Mouse (Mus musculus): ENCODE measurements around the gene Epha6. TPM values are rescaled to one million over a fixed set of nuclear protein-coding genes. Genes with fewer than 3 reads are reported as not detected.

The Epha6 gene
- polyA plus RNA-seq, 1 experiment from 2014 or later: 1.6 TPM

DNA sequence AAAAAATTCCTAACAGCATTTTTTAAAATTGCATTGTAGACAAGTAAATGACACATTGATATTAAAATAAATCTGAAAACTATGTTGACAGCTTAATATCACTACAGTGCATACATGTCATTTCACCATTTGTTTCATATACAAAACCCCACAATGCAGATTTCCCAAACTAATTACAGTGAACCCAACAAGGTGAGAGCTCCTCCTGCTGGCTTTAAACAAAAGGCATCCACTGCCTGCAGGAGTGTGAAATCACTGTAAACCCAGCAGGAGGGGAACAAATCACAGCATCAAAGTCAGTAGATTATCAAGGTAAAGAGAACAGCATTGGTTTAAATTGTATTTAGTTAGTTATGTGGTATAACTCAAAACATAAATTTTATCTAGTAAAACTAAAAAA is 67.1 kb downstream of the Epha6 start:
- no peaks in the 10 kb centered on the region for H3K27me3 ChIP-seq (replicated peaks; ENCODE audit: control insufficient read depth, insufficient read depth, low read length)
- DNase-seq (ENCODE audit: low spot score) (peak; percentile 80), ATAC-seq (peak; percentile 79)
- no peaks in the 10 kb centered on the region for H3K4me1 ChIP-seq (ENCODE audit: control insufficient read depth, insufficient read depth, low read length)
- H3K9ac ChIP-seq (ENCODE audit: low read length): no peak overlapping the region
- no peaks in the 10 kb centered on the region for H3K36me3 ChIP-seq (ENCODE audit: control insufficient read depth, insufficient read depth, low read length)
- no peak overlapping the region for H3K4me3 ChIP-seq (ENCODE audit: low read depth, low read length)
- no peak overlapping the region for H3K4me2 ChIP-seq (ENCODE audit: low read length)
- H3K27ac ChIP-seq (ENCODE audit: low read depth, low read length): no peak overlapping the region
- no peaks in the 10 kb centered on the region for H3K9me3 ChIP-seq (replicated peaks; ENCODE audit: control insufficient read depth, low read length)

DNA sequence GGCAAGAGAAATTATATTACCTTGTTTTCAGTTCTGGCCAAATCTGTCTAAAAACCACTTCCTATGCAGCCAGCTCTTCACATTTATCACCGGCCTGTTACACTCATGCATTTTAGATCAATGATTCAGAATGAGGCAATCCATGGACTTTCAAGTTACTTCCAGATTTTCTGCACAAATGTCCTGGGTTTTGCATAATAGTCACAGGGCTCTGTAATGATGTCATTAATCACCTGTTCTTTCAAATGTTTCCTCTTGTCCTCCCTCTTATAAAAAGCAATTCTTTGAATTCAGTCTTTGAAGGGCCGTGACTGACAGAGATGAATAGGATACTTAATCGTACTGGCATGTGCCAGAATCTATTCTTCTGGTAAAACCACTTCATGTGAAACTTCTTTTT is 95.6 kb downstream of the Epha6 start:
- H3K4me3 ChIP-seq (ENCODE audit: low read depth, low read length): no peak overlapping the region
- H3K9me3 ChIP-seq (replicated peaks; ENCODE audit: control insufficient read depth, low read length): no peaks in the 10 kb centered on the region
- H3K27me3 ChIP-seq (replicated peaks; ENCODE audit: control insufficient read depth, insufficient read depth, low read length): no peaks in the 10 kb centered on the region
- ATAC-seq (0 out of 2 replicates have a peak, but pooled peaks have one; percentile 15), DNase-seq (ENCODE audit: low spot score) (peak; percentile 4)
- no peaks in the 10 kb centered on the region for H3K36me3 ChIP-seq (ENCODE audit: control insufficient read depth, insufficient read depth, low read length)
- H3K9ac ChIP-seq (ENCODE audit: low read length): no peak overlapping the region
- no peaks in the 10 kb centered on the region for H3K4me1 ChIP-seq (ENCODE audit: control insufficient read depth, insufficient read depth, low read length)
- no peak overlapping the region for H3K4me2 ChIP-seq (ENCODE audit: low read length)
- WGBS: 7% methylated on average over 3 of the region's 3 CpGs
- no peak overlapping the region for H3K27ac ChIP-seq (ENCODE audit: low read depth, low read length)

GRCm38 (mm10) chr16:60499567-60499966 is 105.8 kb downstream of the Epha6 start:
- H3K4me3 ChIP-seq (ENCODE audit: low read depth, low read length): no peak overlapping the region
- no peak overlapping the region for H3K27ac ChIP-seq (ENCODE audit: low read depth, low read length)
- no peak overlapping the region for H3K9ac ChIP-seq (ENCODE audit: low read length)
- ATAC-seq (no peak), DNase-seq (ENCODE audit: low spot score) (no peak)
- H3K4me2 ChIP-seq (ENCODE audit: low read length): no peak overlapping the region
- 98% methylated on average over 1 of the region's 1 CpGs for WGBS
- H3K36me3 ChIP-seq (ENCODE audit: control insufficient read depth, insufficient read depth, low read length): no peaks in the 10 kb centered on the region
- H3K4me1 ChIP-seq (ENCODE audit: control insufficient read depth, insufficient read depth, low read length): no peaks in the 10 kb centered on the region
- no peaks in the 10 kb centered on the region for H3K27me3 ChIP-seq (replicated peaks; ENCODE audit: control insufficient read depth, insufficient read depth, low read length)
- no peaks in the 10 kb centered on the region for H3K9me3 ChIP-seq (replicated peaks; ENCODE audit: control insufficient read depth, low read length)

GRCm38 (mm10) chr16:60475776-60476175 is 129.6 kb downstream of the Epha6 start:
- H3K9me3 ChIP-seq (replicated peaks; ENCODE audit: control insufficient read depth, low read length): no peaks in the 10 kb centered on the region
- H3K4me1 ChIP-seq (ENCODE audit: control insufficient read depth, insufficient read depth, low read length): no peaks in the 10 kb centered on the region
- ATAC-seq (no peak), DNase-seq (ENCODE audit: low spot score) (no peak)
- H3K4me2 ChIP-seq (ENCODE audit: low read length): no peak overlapping the region
- H3K4me3 ChIP-seq (ENCODE audit: low read depth, low read length): no peak overlapping the region
- H3K27me3 ChIP-seq (replicated peaks; ENCODE audit: control insufficient read depth, insufficient read depth, low read length): no peaks in the 10 kb centered on the region
- no peak overlapping the region for H3K9ac ChIP-seq (ENCODE audit: low read length)
- H3K27ac ChIP-seq (ENCODE audit: low read depth, low read length): no peak overlapping the region
- no peaks in the 10 kb centered on the region for H3K36me3 ChIP-seq (ENCODE audit: control insufficient read depth, insufficient read depth, low read length)

DNA sequence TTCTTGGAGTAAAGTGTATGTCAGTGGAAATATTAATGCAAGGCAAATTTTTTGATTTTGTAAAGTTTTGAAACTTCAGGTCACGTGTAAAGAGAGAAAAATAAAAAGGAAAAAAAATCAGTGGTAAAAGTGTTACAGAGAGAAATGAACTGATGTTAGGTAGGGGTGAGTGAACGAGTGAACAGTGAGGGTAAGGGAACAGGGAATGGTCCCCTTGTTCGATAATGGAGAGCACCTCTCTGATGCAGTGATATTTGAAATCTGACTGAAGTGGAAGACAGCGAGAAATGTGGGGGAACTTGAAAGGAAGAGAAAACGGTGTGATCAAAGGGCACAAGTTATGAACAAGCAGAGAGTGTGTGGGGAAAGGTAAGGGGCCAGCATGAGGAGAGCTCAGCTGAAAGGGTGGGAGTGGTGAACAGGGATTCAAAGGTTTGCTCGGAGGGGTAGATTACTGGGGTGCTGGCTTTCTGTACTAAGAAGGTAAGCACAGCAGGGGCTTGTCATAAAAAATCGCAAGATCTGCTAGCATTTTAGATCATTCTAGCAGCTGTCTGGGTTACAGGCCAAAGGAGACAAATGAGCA is 137.0 kb downstream of the Epha6 start:
- H3K4me3 ChIP-seq (ENCODE audit: low read depth, low read length): no peak overlapping the region
- DNase-seq (ENCODE audit: low spot score) (peak; percentile 19), ATAC-seq (peak; percentile 48; the same call in 1 of the 2 replicates)

GRCm38 (mm10) chr16:60435283-60435682 is 170.0 kb downstream of the Epha6 start:
- no peaks in the 10 kb centered on the region for H3K9me3 ChIP-seq (replicated peaks; ENCODE audit: control insufficient read depth, low read length)
- DNase-seq (ENCODE audit: low spot score) (peak; percentile 10), ATAC-seq (no peak)
- 82% methylated on average over 1 of the region's 1 CpGs for WGBS
- H3K4me1 ChIP-seq (ENCODE audit: control insufficient read depth, insufficient read depth, low read length): no peaks in the 10 kb centered on the region
- H3K4me2 ChIP-seq (ENCODE audit: low read length): no peak overlapping the region
- no peak overlapping the region for H3K9ac ChIP-seq (ENCODE audit: low read length)
- no peak overlapping the region for H3K4me3 ChIP-seq (ENCODE audit: low read depth, low read length)
- H3K27me3 ChIP-seq (replicated peaks; ENCODE audit: control insufficient read depth, insufficient read depth, low read length): no peaks in the 10 kb centered on the region
- H3K36me3 ChIP-seq (ENCODE audit: control insufficient read depth, insufficient read depth, low read length): no peaks in the 10 kb centered on the region
- H3K27ac ChIP-seq (ENCODE audit: low read depth, low read length): no peak overlapping the region

More for the DNA sequence above, 137.0 kb downstream of the Epha6 start:
- no peak overlapping the region for H3K9ac ChIP-seq (ENCODE audit: low read length)
- WGBS: 73% methylated on average over 7 of the region's 7 CpGs
- no peaks in the 10 kb centered on the region for H3K36me3 ChIP-seq (ENCODE audit: control insufficient read depth, insufficient read depth, low read length)
- H3K4me2 ChIP-seq (ENCODE audit: low read length): no peak overlapping the region
- no peaks in the 10 kb centered on the region for H3K4me1 ChIP-seq (ENCODE audit: control insufficient read depth, insufficient read depth, low read length)
- no peak overlapping the region for H3K27ac ChIP-seq (ENCODE audit: low read depth, low read length)
- no peaks in the 10 kb centered on the region for H3K9me3 ChIP-seq (replicated peaks; ENCODE audit: control insufficient read depth, low read length)
- no peaks in the 10 kb centered on the region for H3K27me3 ChIP-seq (replicated peaks; ENCODE audit: control insufficient read depth, insufficient read depth, low read length)

DNA sequence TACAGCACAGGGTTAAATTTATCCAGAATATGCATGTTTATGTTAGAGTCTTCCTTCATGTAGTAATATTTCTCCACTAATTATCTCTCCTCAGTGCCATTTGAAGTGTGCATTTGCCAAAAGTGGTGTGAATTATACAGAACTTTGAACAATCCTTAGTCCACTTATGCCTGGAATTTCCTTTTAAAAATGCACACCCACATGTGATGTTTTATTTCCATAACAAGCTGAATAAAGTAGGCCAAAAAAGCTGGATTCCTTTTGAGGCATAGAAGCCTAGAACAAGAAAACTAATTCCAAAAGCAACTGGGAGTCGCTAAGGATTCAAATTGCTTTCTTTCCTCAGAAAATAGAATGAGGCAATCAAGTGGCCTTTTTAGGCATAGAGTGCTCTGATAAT is 171.1 kb downstream of the Epha6 start:
- no peak for DNase-seq (ENCODE audit: low spot score)

DNA sequence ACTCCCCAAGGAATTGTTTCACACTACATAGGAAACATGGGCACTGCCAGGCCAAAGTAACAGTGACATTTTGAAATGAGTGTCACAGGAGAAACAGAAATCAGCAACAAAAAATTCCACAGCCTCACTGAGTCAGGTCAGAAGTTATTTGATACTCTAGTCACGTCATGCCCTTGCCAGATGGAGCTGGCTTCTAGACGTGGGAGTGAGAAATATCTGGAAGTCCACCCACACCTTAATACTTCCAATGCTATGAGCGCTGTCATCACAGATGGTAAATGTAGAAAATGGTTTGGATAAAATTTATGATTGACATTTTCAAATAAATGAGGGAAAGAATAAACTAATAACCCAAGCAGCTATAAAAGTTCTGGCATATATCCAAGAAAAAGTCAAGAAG is 210.0 kb downstream of the Epha6 start:
- ATAC-seq: 0 out of 2 replicates have a peak, but pooled peaks have one; percentile 65

More for the DNA sequence above, 171.1 kb downstream of the Epha6 start:
- Histone ChIP-seq H3K27ac (ENCODE audit: low read depth, low read length) (no peak overlapping the region), H3K9me3 (replicated peaks; ENCODE audit: control insufficient read depth, low read length) (no peaks in the 10 kb centered on the region), H3K27me3 (replicated peaks; ENCODE audit: control insufficient read depth, insufficient read depth, low read length) (no peaks in the 10 kb centered on the region), H3K4me1 (ENCODE audit: control insufficient read depth, insufficient read depth, low read length) (no peaks in the 10 kb centered on the region), H3K36me3 (ENCODE audit: control insufficient read depth, insufficient read depth, low read length) (no peaks in the 10 kb centered on the region), H3K4me3 (ENCODE audit: low read depth, low read length) (no peak overlapping the region), H3K4me2 (ENCODE audit: low read length) (no peak overlapping the region), H3K9ac (ENCODE audit: low read length) (no peak overlapping the region)
- no peak for ATAC-seq
- 49% methylated on average over 1 of the region's 1 CpGs for WGBS

GRCm38 (mm10) chr16:60392961-60393360 is 212.4 kb downstream of the Epha6 start:
- H3K4me3 ChIP-seq (ENCODE audit: low read depth, low read length): no peak overlapping the region
- no peak overlapping the region for H3K4me2 ChIP-seq (ENCODE audit: low read length)
- no peak overlapping the region for H3K27ac ChIP-seq (ENCODE audit: low read depth, low read length)
- peak; percentile 37; the same call in 1 of the 2 replicates for ATAC-seq
- H3K27me3 ChIP-seq (replicated peaks; ENCODE audit: control insufficient read depth, insufficient read depth, low read length): no peaks in the 10 kb centered on the region
- H3K36me3 ChIP-seq (ENCODE audit: control insufficient read depth, insufficient read depth, low read length): no peaks in the 10 kb centered on the region
- DNase-seq (ENCODE audit: low spot score): peak; percentile 24
- no peaks in the 10 kb centered on the region for H3K4me1 ChIP-seq (ENCODE audit: control insufficient read depth, insufficient read depth, low read length)
- H3K9me3 ChIP-seq (replicated peaks; ENCODE audit: control insufficient read depth, low read length): no peaks in the 10 kb centered on the region
- H3K9ac ChIP-seq (ENCODE audit: low read length): no peak overlapping the region

More for the DNA sequence above, 210.0 kb downstream of the Epha6 start:
- Histone ChIP-seq H3K9ac (ENCODE audit: low read length) (no peak overlapping the region), H3K9me3 (replicated peaks; ENCODE audit: control insufficient read depth, low read length) (no peaks in the 10 kb centered on the region), H3K36me3 (ENCODE audit: control insufficient read depth, insufficient read depth, low read length) (no peaks in the 10 kb centered on the region), H3K4me1 (ENCODE audit: control insufficient read depth, insufficient read depth, low read length) (no peaks in the 10 kb centered on the region), H3K4me3 (ENCODE audit: low read depth, low read length) (no peak overlapping the region), H3K4me2 (ENCODE audit: low read length) (no peak overlapping the region), H3K27ac (ENCODE audit: low read depth, low read length) (no peak overlapping the region), H3K27me3 (replicated peaks; ENCODE audit: control insufficient read depth, insufficient read depth, low read length) (no peaks in the 10 kb centered on the region)
- 72% methylated on average over 3 of the region's 3 CpGs for WGBS
- DNase-seq (ENCODE audit: low spot score): peak; percentile 30

All from forebrain, embryonic 14.5 days (tissue).